Mouse (Mus musculus): Measurements from ENCODE around the gene Gm45713. TPM values are rescaled to one million over a fixed set of nuclear protein-coding genes. Genes with fewer than 3 reads are reported as not detected.
A peak's percentile ranks its signal among the peaks of the same experiment; 100 is the strongest.

The Gm45713 gene
- polyA plus RNA-seq (2014; fragmentation: Nextera tagmentation; extraction: Ambion mirVana) = 0.47 and 0.61 TPM in 2 replicates

DNA sequence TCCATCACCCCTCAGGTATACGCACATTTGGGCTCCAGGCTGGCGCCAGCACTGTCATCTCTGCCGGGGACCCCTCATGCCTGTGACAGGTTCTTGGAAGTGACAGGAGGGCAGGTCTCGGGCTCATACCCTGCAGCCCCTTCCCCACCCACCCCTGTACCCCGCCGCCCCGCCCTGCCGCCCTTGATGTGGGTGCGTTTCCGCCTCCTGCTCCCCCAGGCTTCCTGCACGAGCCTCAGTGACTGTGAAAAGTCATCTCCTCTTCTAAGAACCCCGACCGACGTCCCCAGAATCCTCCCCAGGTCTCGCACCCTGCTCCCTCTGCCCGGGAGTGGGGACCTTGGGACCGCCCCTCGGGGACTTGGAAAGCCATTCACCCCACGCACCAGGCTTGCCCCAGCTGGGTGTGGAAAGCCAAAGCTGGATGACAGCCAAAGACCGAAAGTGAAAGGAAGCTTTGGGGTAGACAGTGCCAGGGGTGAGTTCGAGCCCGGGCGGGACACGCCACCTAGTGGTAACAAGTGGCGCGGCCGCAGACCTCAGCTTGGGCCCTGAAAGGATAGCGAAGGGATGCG lies at the start of gene Gm45713, which contains the start of gene Flt3l:
TSS of gene Gm45713 (minus strand) at position 239 of the 575 bp plus-strand sequence.
TSS of gene Flt3l (minus strand) at position 440 of the 575 bp plus-strand sequence.
- no peaks in the 10 kb centered on the region for H3K36me3 ChIP-seq (ENCODE audit: control insufficient read depth, insufficient read depth, low read length)
- peaks cover 4% of the 10 kb centered on the region; the same call in 1 of the 2 replicates for H3K4me1 ChIP-seq (ENCODE audit: control insufficient read depth, insufficient read depth, low read length)
- no peak within 1 kb of the TSS for H3K27ac ChIP-seq (replicated peaks; ENCODE audit: low read depth, low read length)
- WGBS = 3% methylated on average over 25 of the region's 29 CpGs
- peak within 1 kb of the TSS; percentile 59 for H3K4me2 ChIP-seq (ENCODE audit: low read depth, low read length)
- peak; percentile 92 for DNase-seq (ENCODE audit: low spot score)
- H3K9me3 ChIP-seq (ENCODE audit: control insufficient read depth, low read length) = no peaks in the 10 kb centered on the region
- H3K27me3 ChIP-seq (replicated peaks; ENCODE audit: control insufficient read depth, insufficient read depth, low read length) = no peaks in the 10 kb centered on the region
- H3K4me3 ChIP-seq (ENCODE audit: low read depth, low read length) = peak within 1 kb of the TSS; percentile 44
- peak; percentile 93 for ATAC-seq (ENCODE audit: low read depth)
- peak within 1 kb of the TSS; percentile 61 for H3K9ac ChIP-seq (ENCODE audit: low read depth, low read length)

DNA sequence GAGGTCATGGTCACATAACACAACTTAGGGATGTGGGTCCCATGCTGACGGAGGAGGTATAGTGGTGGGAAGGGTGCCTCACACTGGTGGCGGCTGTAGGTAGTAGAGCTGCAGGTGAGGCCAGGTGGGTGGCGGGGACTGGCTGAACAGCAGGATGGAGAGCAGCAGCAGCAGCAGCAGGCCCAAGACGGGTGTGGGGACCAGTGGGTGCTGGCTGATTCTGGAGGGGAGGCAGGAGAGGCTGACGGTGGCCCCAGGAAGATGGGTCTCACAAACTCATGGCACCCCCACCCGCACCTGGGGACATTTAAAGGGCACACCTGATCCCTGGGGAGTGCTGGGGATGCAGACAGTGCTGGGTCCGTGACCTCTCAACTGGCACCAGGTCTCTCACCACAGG lies 47.6 kb upstream of the Gm45713 start:
- H3K4me3 ChIP-seq (ENCODE audit: low read depth, low read length) = no peak overlapping the region

DNA sequence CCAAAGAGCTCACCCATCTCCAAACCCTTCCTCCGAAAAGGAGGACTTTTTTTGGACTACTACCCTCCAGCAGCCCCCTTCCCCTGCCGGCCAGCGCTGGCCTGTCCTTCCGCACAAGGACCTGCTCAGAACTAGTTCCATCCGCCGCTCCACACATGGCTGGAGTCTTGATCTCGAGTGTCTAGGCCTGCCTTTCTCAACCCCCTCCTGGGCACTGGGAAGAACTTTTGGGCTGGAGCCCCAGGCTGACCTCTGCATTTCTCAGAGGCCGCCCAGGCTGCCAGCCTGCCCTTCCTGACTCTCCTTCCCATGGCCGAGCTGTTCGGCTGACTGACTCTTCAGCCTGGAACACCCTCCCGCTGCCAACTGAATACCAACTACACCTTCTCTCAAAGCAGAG lies 46.6 kb upstream of the Gm45713 start:
- Histone ChIP-seq H3K36me3 (ENCODE audit: control insufficient read depth, insufficient read depth, low read length) (no peaks in the 10 kb centered on the region), H3K27me3 (replicated peaks; ENCODE audit: control insufficient read depth, insufficient read depth, low read length) (peaks cover 85% of the 10 kb centered on the region), H3K9ac (ENCODE audit: low read depth, low read length) (peak overlapping the region; percentile 30; the same call in 1 of the 2 replicates), H3K9me3 (ENCODE audit: control insufficient read depth, low read length) (no peaks in the 10 kb centered on the region), H3K4me1 (ENCODE audit: control insufficient read depth, insufficient read depth, low read length) (0 out of 2 replicates have a peak, but pooled peaks cover 4% of the 10 kb centered on the region), H3K4me2 (ENCODE audit: low read depth, low read length) (peak overlapping the region; percentile 59), H3K4me3 (ENCODE audit: low read depth, low read length) (peak overlapping the region; percentile 30), H3K27ac (replicated peaks; ENCODE audit: low read depth, low read length) (no peak overlapping the region)
- ATAC-seq (ENCODE audit: low read depth) (no peak), DNase-seq (ENCODE audit: low spot score) (no peak)
- 11% methylated on average over 11 of the region's 11 CpGs for WGBS

More for the DNA sequence above, 47.6 kb upstream of the Gm45713 start:
- DNase-seq (ENCODE audit: low spot score) (no peak), ATAC-seq (ENCODE audit: low read depth) (no peak)
- Histone ChIP-seq H3K27me3 (replicated peaks; ENCODE audit: control insufficient read depth, insufficient read depth, low read length) (peaks cover 74% of the 10 kb centered on the region), H3K36me3 (ENCODE audit: control insufficient read depth, insufficient read depth, low read length) (no peaks in the 10 kb centered on the region), H3K9me3 (ENCODE audit: control insufficient read depth, low read length) (no peaks in the 10 kb centered on the region), H3K27ac (replicated peaks; ENCODE audit: low read depth, low read length) (no peak overlapping the region), H3K9ac (ENCODE audit: low read depth, low read length) (no peak overlapping the region), H3K4me1 (ENCODE audit: control insufficient read depth, insufficient read depth, low read length) (0 out of 2 replicates have a peak, but pooled peaks cover 4% of the 10 kb centered on the region), H3K4me2 (ENCODE audit: low read depth, low read length) (no peak overlapping the region)
- whole genome bisulfite sequencing = 71% methylated on average over 6 of the region's 7 CpGs

DNA sequence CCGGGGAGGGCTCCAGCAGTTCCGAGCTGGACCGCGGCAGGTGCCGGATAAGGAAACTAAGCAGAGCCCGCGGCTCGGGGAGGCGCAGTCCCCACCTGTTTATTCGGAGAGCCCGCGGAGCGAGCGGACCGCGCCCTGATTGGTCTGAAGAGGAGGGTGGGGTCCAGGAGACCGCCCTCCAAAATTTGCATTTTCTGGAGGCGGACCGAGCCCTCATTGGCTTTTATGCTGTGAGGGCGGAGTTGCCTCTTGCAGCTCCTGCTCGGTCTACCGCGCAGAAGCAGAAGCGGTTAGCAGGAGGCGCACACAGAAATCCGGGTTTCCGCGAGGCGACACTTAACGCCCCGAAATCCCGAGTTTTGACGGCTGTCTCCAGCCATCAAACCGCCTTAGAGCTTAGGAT lies 46.2 kb upstream of the Gm45713 start:
- peak; percentile 93 for ATAC-seq (ENCODE audit: low read depth)
- peak; percentile 96 for DNase-seq (ENCODE audit: low spot score)
- Histone ChIP-seq H3K27ac (replicated peaks; ENCODE audit: low read depth, low read length) (no peak overlapping the region), H3K4me2 (ENCODE audit: low read depth, low read length) (peak overlapping the region; percentile 59), H3K36me3 (ENCODE audit: control insufficient read depth, insufficient read depth, low read length) (no peaks in the 10 kb centered on the region), H3K9me3 (ENCODE audit: control insufficient read depth, low read length) (no peaks in the 10 kb centered on the region), H3K9ac (ENCODE audit: low read depth, low read length) (peak overlapping the region; percentile 30; the same call in 1 of the 2 replicates), H3K4me3 (ENCODE audit: low read depth, low read length) (peak overlapping the region; percentile 30), H3K4me1 (ENCODE audit: control insufficient read depth, insufficient read depth, low read length) (0 out of 2 replicates have a peak, but pooled peaks cover 4% of the 10 kb centered on the region), H3K27me3 (replicated peaks; ENCODE audit: control insufficient read depth, insufficient read depth, low read length) (peaks cover 89% of the 10 kb centered on the region)
- under 1% methylated on average over 34 of the region's 34 CpGs for WGBS

DNA sequence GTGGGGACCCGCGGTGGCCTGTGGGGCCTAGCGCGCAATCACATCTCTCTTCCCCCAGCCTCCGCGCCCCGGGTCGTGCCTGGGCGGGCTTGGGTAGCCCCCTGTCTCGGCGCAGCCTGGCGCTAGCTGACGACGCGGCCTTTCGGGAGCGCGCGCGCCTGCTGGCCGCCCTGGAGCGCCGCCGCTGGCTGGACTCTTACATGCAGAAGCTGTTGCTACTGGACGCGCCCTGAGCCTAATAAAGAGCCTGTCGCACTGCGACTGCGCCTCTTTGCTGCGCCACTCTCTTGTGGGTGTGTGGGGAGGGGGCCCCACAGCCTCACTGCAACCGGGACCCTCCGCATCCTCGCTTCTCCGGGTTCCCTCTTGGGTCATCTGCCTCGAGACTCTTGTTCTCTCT lies 45.5 kb upstream of the Gm45713 start:
- 0 out of 2 replicates have a peak, but pooled peaks cover 4% of the 10 kb centered on the region for H3K4me1 ChIP-seq (ENCODE audit: control insufficient read depth, insufficient read depth, low read length)
- no peaks in the 10 kb centered on the region for H3K9me3 ChIP-seq (ENCODE audit: control insufficient read depth, low read length)
- 6% methylated on average over 9 of the region's 35 CpGs for WGBS
- H3K4me3 ChIP-seq (ENCODE audit: low read depth, low read length) = peak overlapping the region; percentile 30
- no peak for DNase-seq (ENCODE audit: low spot score)
- no peak overlapping the region for H3K9ac ChIP-seq (ENCODE audit: low read depth, low read length)
- H3K27ac ChIP-seq (replicated peaks; ENCODE audit: low read depth, low read length) = no peak overlapping the region
- ATAC-seq (ENCODE audit: low read depth) = no peak
- 0 out of 2 replicates have a peak overlapping the region, but pooled peaks have one; percentile 12 for H3K4me2 ChIP-seq (ENCODE audit: low read depth, low read length)
- H3K36me3 ChIP-seq (ENCODE audit: control insufficient read depth, insufficient read depth, low read length) = no peaks in the 10 kb centered on the region
- H3K27me3 ChIP-seq (replicated peaks; ENCODE audit: control insufficient read depth, insufficient read depth, low read length) = peaks cover 92% of the 10 kb centered on the region

DNA sequence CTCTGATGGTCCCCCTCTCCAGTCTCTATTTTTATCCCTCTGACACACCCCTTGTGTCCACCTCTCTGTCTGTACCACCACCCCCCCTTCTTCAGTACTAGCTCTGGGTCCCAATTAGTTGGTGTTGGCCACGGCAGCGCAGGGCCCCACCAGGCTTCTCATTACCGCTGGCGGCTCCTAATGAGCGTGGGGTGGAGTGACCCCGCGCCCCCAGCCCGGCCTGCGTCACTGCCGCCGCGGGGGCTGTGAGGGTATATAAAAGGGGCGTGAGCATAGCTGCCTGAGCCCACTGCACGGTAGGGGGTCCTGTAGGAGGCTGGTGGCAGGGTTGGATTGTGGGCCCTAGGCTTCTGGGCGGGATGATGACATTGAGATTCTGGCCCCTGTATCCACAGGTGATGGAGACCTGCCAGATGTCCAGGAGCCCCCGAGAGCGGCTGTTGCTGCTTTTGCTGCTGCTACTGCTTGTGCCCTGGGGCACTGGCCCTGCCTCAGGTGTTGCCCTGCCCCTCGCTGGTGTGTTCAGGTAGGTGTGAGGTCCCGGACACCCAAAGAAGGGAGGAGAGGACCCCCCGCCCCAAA lies 45.0 kb upstream of the Gm45713 start, which contains the start of gene Pth2:
TSS of gene Pth2 (plus strand) at position 100 of the 582 bp plus-strand sequence.
- Histone ChIP-seq H3K36me3 (ENCODE audit: control insufficient read depth, insufficient read depth, low read length) (no peaks in the 10 kb centered on the region), H3K4me3 (ENCODE audit: low read depth, low read length) (peak within 1 kb of the TSS; percentile 30), H3K9me3 (ENCODE audit: control insufficient read depth, low read length) (no peaks in the 10 kb centered on the region), H3K27me3 (replicated peaks; ENCODE audit: control insufficient read depth, insufficient read depth, low read length) (peaks cover 92% of the 10 kb centered on the region), H3K9ac (ENCODE audit: low read depth, low read length) (no peak within 1 kb of the TSS), H3K4me2 (ENCODE audit: low read depth, low read length) (0 out of 2 replicates have a peak within 1 kb of the TSS, but pooled peaks have one; percentile 12), H3K4me1 (ENCODE audit: control insufficient read depth, insufficient read depth, low read length) (0 out of 2 replicates have a peak, but pooled peaks cover 4% of the 10 kb centered on the region), H3K27ac (replicated peaks; ENCODE audit: low read depth, low read length) (no peak within 1 kb of the TSS)
- 15% methylated on average over 18 of the region's 20 CpGs for WGBS
- ATAC-seq (ENCODE audit: low read depth) (no peak), DNase-seq (ENCODE audit: low spot score) (no peak)

DNA sequence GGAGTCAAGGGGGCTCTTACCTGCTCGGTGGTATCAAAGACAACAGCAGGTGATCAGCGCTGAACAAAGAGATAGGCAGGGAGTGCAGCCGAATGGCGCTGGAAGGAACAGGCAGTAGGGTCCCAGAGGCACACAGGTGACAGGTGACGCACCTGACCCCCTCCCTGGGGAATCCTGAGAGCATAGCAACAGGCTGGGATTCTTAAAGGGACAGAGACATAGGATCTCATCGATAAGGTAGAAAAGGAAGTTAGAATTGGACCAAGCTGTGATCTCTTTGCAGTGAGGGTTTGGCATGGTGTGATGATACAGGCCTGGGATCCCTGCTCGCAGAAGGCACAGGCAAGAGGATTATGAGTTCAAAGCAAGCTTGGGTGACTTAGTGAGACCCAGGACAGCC lies 43.4 kb upstream of the Gm45713 start, which contains the start of gene Gfy:
TSS of gene Gfy (minus strand) at position 101 of the 400 bp plus-strand sequence.
- ATAC-seq (ENCODE audit: low read depth) = 0 out of 2 replicates have a peak, but pooled peaks have one; percentile 15
- H3K4me3 ChIP-seq (ENCODE audit: low read depth, low read length) = no peak within 1 kb of the TSS

DNA sequence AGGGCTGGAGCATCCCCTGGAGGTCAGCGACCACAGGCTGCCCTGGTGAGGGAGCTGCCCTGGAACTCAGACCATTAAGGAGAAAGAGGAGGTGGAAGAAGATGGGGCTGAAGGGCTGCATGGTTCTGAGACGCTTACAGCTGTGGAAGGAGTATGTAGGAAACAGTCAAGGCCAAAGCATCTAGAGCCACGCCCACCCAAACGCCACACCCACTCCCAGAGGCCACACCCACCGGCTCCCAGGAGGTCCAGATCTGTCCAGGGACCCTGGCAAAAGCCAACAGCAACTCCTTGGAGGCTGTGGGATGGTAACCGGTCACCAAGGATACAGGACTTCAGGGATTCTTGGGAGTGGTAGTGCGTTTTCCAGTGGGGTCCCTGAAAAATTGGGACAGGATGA lies 42.5 kb upstream of the Gm45713 start:
- Histone ChIP-seq H3K27me3 (replicated peaks; ENCODE audit: control insufficient read depth, insufficient read depth, low read length) (peaks cover 97% of the 10 kb centered on the region), H3K9ac (ENCODE audit: low read depth, low read length) (no peak overlapping the region), H3K36me3 (ENCODE audit: control insufficient read depth, insufficient read depth, low read length) (no peaks in the 10 kb centered on the region), H3K9me3 (ENCODE audit: control insufficient read depth, low read length) (no peaks in the 10 kb centered on the region), H3K27ac (replicated peaks; ENCODE audit: low read depth, low read length) (no peak overlapping the region), H3K4me2 (ENCODE audit: low read depth, low read length) (no peak overlapping the region), H3K4me3 (ENCODE audit: low read depth, low read length) (no peak overlapping the region), H3K4me1 (ENCODE audit: control insufficient read depth, insufficient read depth, low read length) (0 out of 2 replicates have a peak, but pooled peaks cover 4% of the 10 kb centered on the region)
- 22% methylated on average over 7 of the region's 7 CpGs for WGBS
- ATAC-seq (ENCODE audit: low read depth) = no peak
- DNase-seq (ENCODE audit: low spot score) = no peak

More for the DNA sequence above, 43.4 kb upstream of the Gm45713 start, which contains the start of gene Gfy:
- Histone ChIP-seq H3K4me2 (ENCODE audit: low read depth, low read length) (no peak within 1 kb of the TSS), H3K9ac (ENCODE audit: low read depth, low read length) (no peak within 1 kb of the TSS), H3K4me1 (ENCODE audit: control insufficient read depth, insufficient read depth, low read length) (0 out of 2 replicates have a peak, but pooled peaks cover 4% of the 10 kb centered on the region), H3K27me3 (replicated peaks; ENCODE audit: control insufficient read depth, insufficient read depth, low read length) (peaks cover 100% of the 10 kb centered on the region), H3K27ac (replicated peaks; ENCODE audit: low read depth, low read length) (no peak within 1 kb of the TSS), H3K9me3 (ENCODE audit: control insufficient read depth, low read length) (no peaks in the 10 kb centered on the region), H3K36me3 (ENCODE audit: control insufficient read depth, insufficient read depth, low read length) (no peaks in the 10 kb centered on the region)
- 29% methylated on average over 7 of the region's 7 CpGs for WGBS
- DNase-seq (ENCODE audit: low spot score) = no peak

All from embryonic facial prominence, embryonic 14.5 days (tissue).